Mouse (Mus musculus): ENCODE data around the gene Rbp1.

Rbp1 gene

DNA sequence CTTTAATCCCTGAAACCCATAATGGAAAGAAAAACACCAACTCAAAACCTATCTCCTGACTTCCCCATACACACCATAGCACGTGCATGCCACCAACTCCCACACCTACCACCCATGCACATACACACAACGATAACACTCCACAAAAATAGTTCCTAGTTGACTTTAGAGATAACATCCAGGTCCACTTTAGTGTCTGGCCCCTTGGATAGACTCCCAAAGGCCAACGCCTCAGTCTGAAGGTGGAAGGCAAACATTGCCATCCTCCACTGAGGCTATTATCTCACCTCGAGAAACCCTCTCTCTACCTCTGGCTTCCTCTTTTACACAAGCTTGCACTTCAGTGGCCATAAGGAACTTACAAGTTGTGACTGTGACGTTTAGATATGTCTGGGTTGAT is 69.5 kb downstream of the Rbp1 start:
- no peak for DNase-seq (ENCODE audit: low spot score in 2 of 2)

DNA sequence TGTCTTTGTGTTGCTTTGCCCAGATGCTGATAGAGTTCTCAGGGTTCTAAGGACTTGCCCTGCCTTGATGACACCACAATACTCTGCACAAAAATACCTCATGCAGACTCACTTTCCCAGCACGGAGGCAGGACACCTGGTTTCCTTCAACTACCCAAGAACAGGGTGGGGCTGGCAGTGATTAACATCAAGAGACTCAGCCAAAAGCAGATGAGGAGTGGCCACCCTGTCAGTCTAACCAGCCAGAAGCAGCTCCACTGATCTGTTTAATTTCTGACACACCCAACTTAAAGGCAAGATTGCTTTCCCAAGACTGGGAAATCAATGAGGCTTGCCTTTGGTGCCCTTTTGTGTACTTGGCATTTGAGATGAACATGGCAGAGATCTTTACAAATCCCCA is 70.1 kb downstream of the Rbp1 start:
- DNase-seq (ENCODE audit: low spot score in 2 of 2): no peak
